Mouse (Mus musculus) central nervous system, embryonic 11.5 days (tissue): ENCODE measurements around the gene Cyp1b1. TPM values are rescaled to one million over a fixed set of nuclear protein-coding genes. Genes with fewer than 3 reads are reported as not detected.

Experiments
- polyA plus RNA-seq: library from polyadenylated mRNA; depleted of rRNA; stranded (reverse); fragments of >200 nt; gene quantifications from 2 replicates; pipeline ENCODE4 v1.2.3, GENCODE M21; 2012; rRNA removed

Cyp1b1 gene
- polyA plus RNA-seq, result 1.8 and 5.6 TPM in 2 replicates

DNA sequence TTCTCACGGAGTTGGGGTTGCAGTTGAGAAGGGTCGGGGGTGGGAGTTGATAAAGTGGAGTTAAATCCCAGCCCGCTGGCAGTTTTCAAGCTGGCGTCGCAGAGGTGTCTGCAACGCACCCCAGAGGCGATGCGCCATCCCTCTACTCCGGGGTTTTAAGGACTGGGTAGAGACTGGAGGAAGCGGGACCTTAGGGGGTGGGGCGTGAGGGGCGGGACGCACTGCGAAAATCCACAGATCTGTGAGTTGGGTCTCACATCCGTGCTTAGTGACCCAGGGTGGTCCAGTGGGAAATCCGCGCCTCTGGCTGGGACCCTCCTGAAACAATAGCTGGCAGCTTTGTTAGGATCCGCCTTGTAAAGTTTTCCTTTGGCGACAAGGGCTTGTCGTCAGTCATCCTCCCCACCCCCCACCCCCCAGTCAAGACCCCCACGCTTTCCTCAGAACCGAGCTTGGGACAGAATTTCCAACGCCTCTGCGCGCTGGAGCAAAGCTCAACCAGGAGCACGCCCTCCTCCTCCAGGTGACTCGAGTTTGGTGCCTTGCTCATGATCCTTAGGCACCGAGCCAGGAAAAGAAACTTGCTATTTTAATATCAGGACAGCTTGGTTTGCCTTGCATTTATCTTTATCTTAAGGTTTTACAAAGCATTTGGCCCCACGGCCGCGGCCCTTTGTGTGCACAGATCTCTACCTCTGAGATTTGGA lies at the start of gene Cyp1b1:
TSS of gene Cyp1b1 (minus strand) at position 131 of the 707 bp plus-strand sequence.

Other genes starting within 250 kb of the Cyp1b1 start
- gene Rmdn2, start 103.2 kb downstream of the Cyp1b1 start, polyA plus RNA-seq, result 5.3 and 6.1 TPM in 2 replicates
- 26.5 and 35.0 TPM in 2 replicates for gene Atl2, start 181.1 kb upstream of the Cyp1b1 start, polyA plus RNA-seq